Mouse (Mus musculus): ENCODE data around the gene Lingo1.

Gene Lingo1

GRCm38 (mm10) chr9:56727703-56728684 lies 68.3 kb downstream of the Lingo1 start:
- DNase-seq (ENCODE audit: low spot score) = peak; percentile 6

- peak; percentile 39 for DNase-seq (ENCODE audit: low spot score)
Measured at GRCm38 (mm10) chr9:56725814-56726213, 70.5 kb downstream of the Lingo1 start.

GRCm38 (mm10) chr9:56722089-56722825 lies 74.0 kb downstream of the Lingo1 start:
- DNase-seq (ENCODE audit: low spot score) = no peak

GRCm38 (mm10) chr9:56718984-56719383 lies 77.3 kb downstream of the Lingo1 start:
- DNase-seq (ENCODE audit: low spot score) = no peak

- DNase-seq (ENCODE audit: low spot score) = no peak
Measured at GRCm38 (mm10) chr9:56716565-56716964, 79.7 kb downstream of the Lingo1 start.

GRCm38 (mm10) chr9:56716066-56716465 lies 80.2 kb downstream of the Lingo1 start:
- no peak for DNase-seq (ENCODE audit: low spot score)

GRCm38 (mm10) chr9:56714391-56714790 lies 81.9 kb downstream of the Lingo1 start:
- peak; percentile 31 for DNase-seq (ENCODE audit: low spot score)

- DNase-seq (ENCODE audit: low spot score) = no peak
Measured at GRCm38 (mm10) chr9:56712667-56713369, 83.5 kb downstream of the Lingo1 start.

GRCm38 (mm10) chr9:56710958-56711357 lies 85.3 kb downstream of the Lingo1 start:
- no peak for DNase-seq (ENCODE audit: low spot score)

- DNase-seq (ENCODE audit: low spot score) = no peak
Measured at GRCm38 (mm10) chr9:56706482-56707085, 89.7 kb downstream of the Lingo1 start.

- no peak for DNase-seq (ENCODE audit: low spot score)
Measured at GRCm38 (mm10) chr9:56701394-56701793, 94.9 kb downstream of the Lingo1 start.

- no peak for DNase-seq (ENCODE audit: low spot score)
Measured at GRCm38 (mm10) chr9:56700866-56701265, 95.4 kb downstream of the Lingo1 start.

- DNase-seq (ENCODE audit: low spot score) = no peak
Measured at GRCm38 (mm10) chr9:56698715-56699370, 97.4 kb downstream of the Lingo1 start.

- DNase-seq (ENCODE audit: low spot score) = no peak
Measured at GRCm38 (mm10) chr9:56694079-56694478, 102.2 kb downstream of the Lingo1 start.

GRCm38 (mm10) chr9:56691226-56691625 lies 105.0 kb downstream of the Lingo1 start:
- DNase-seq (ENCODE audit: low spot score) = no peak

- no peak for DNase-seq (ENCODE audit: low spot score)
Measured at GRCm38 (mm10) chr9:56690679-56691078, 105.6 kb downstream of the Lingo1 start.

- no peak for DNase-seq (ENCODE audit: low spot score)
Measured at GRCm38 (mm10) chr9:56687490-56687889, 108.8 kb downstream of the Lingo1 start.

- no peak for DNase-seq (ENCODE audit: low spot score)
Measured at GRCm38 (mm10) chr9:56687145-56687477, 109.2 kb downstream of the Lingo1 start.

- no peak for DNase-seq (ENCODE audit: low spot score)
Measured at GRCm38 (mm10) chr9:56686339-56687144, 109.7 kb downstream of the Lingo1 start.

- DNase-seq (ENCODE audit: low spot score) = no peak
Measured at GRCm38 (mm10) chr9:56682826-56683225, 113.4 kb downstream of the Lingo1 start.

- no peak for DNase-seq (ENCODE audit: low spot score)
Measured at GRCm38 (mm10) chr9:56681950-56682349, 114.3 kb downstream of the Lingo1 start.
